Mouse (Mus musculus) left cerebral cortex, adult 8-10 months (tissue): ENCODE data around the gene Rnf130. TPM values are rescaled to one million over a fixed set of nuclear protein-coding genes. Genes with fewer than 3 reads are reported as not detected.

ENCODE experiments used
- DNase-seq, 2 experiments: peaks; one replicate each; pipeline ENCODE4 v3.0.0; 2022; ENCODE audit warnings: low spot score in 2 of 2
- total RNA-seq, 4 experiments: library from RNA; stranded (reverse); gene quantifications; 2 replicates each; pipeline ENCODE4 v1.2.4; 2022

The Rnf130 gene
- total RNA-seq, 4 experiments from 2014 or later, result 99.1 to 110 (median 102) TPM

DNA sequence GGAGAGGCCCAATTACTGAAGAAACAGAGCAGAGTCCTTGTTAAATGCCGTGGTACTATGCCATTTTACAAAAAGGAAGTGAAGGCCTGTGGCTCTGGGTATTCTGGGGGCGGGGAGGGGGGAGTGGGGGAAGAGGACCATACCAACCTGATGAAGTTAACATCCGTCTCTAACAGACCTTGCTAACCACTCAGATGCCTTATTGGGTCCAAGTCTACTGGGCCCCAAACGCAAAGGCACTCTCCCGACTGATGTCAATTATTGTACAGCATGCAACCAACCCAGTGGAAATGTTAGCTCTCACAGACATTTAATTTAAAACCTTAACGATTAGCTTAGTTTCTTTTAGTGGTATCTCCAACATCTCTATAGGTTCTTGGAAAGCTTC lies 707 bp upstream of the Rnf130 start:
- DNase-seq, result no peak

DNA sequence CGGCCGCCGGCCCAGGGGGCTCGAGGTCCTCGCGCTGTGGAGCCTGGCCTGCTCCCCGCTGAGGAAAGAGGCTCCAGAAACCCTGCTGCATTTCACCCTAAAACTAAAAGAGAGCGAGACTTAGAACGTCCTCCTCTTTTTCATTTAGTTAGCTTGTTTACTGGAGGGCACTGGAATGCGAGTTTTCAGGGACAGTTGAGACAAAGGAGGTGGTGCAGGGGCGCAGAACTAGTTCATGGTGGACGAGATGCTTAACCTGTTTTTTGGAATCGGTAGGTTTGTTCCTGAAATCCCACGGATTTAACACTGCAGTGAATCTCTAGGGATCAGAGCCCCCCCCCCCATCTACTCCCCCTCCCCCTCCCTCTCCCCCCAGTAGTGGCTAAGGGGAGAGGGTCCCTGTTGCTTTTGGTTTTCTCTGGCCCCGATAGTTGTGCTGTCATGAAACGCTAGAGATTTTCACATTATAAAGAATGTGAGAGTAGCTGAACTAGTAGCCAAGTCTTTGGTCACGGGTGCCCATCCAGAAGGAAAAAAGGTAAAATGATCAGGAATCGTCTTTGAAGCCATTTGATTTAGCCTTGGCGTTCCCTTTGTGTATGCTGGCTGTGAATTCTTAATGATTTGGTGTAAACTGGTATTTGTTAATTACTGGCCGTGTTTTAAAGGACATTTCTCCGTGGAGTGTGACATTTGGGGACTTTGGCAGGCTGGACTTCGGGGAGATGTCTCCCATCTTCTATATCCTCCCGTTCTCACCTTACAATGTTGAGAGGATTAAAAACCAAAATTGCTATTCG lies 775 bp downstream of the Rnf130 start:
- no peak for DNase-seq

DNA sequence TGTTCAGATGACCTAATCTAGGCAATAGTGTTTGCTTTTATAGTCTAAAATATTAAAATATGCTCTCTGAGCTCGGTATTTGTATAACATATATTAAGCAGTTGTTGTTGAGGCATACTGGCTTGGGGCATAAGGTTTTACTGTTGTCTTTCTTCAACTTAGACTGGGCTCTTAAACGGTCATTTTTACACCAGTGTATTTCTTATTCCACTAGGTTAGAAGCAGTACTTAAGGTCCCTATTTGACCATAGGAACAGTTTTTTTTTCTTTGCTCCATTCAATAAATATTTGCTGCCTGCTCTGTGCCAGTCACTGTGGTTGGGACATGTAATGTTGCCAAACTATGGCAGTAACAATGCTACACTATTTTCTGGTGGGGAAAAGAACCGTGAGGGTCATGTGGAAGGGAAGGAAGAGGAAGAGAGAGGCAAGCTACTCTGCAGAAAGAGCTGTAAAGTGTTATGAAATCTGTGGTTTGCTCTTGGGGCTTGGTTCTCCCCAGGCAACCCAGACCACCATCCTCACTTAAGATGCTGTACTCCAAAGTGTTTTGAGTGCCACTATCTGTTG lies 1.5 kb downstream of the Rnf130 start:
- no peak for DNase-seq

DNA sequence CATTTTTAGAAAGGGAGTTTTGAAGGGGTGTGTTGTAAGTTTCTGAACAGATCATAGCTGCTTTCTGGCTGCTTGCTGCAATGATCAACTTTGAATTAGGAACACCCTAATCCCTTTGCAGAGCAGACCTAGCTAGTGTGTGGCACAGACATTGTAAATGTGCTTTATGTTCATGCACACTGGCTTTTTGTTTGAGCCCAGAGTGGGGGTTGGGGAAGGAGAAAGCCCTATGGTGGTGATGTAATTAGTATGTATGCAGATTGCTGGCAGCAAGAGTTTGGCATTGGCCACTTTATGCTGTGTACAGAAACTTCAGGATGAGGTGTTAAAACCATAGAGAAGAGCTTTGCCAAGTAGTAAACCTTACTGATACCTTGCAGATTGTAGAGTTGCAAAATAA lies 3.3 kb downstream of the Rnf130 start:
- DNase-seq, result no peak

DNA sequence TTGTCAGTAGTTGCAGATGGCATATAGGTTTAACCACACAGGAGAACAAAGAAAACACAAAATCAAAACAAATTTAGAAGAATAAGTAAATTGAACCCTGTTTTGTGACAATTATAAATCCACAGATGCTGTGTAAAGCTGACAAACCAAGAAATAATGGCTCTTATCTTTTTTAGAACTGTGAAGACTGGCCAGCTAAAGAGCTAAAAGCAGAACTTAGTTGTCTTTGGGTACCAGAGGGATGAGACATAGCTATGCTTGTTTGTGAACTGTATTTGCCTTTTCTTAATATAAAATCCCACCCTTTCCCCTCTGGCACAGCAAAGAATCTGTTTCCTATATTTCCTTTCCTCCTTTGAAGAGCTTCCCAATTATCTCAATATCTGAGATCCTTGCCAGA lies 9.0 kb downstream of the Rnf130 start:
- no peak for DNase-seq

DNA sequence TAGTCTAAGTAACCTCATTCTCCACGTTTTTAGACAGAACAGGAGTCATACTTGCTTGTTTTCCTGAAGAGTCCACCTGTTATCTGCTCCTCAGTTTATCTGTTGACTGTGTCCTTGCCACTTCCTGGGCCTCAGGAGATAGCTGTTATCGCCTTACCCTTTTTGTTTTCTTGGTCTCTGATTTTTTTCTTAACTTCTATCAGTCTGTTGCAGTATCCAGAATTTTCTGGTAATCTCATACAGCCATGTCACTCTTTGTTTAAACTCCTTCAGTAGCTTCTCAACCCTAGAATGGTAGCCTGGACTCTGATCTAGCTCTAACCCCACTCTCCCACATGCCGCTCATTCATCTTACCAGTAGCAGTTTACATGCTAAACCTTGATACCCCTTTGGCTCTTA lies 10.6 kb downstream of the Rnf130 start:
- no peak for DNase-seq

DNA sequence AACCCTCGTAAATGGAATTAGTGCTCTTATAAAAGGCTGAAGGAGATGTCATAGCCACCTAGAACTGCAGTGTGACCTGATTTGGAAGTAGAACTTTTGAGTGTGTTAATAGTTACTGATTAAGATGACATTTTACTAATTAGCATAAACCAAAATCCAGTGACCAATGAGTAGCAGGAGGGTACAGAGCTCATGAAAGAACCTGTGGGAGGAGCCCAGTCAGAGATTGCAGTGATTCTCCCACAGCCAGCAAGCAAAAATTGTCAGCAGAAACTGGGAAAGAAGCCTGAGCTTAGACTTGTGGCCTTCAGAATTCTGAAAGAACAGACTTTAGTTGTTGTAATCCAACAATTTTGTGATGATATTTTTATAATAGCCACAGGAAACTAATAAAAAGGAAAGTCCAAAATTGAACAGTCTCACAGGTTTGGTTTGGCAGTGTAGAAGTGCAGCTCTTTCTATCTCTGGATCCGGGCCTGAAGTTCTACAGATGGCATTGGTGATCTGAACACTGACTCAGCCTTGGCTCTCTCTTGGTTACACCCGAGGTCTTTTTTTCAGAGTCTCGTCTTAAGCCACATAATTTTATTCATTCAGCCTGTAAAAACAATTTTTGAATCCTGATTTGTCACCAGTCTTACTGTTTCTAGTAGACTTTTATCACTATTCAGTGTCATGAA lies 11.8 kb downstream of the Rnf130 start:
- DNase-seq, result no peak

DNA sequence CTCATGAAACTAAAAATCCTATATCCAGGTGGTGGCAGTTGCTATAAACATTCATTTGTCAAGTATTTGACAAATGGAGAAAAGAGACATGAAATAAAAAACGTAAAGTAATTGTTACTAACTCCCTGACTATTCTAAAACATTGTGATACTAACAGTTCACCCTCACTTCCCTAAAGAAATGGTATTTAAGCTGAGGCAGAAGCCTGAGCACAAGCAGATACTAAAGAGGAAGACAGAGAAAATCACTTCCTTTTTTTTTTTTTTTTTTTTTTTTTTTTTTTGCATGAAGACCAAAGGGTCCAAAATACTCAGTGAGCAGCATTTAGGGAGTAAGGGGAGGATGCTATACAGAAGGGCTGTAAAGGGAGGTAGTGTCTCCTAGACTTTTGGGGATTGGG lies 13.6 kb downstream of the Rnf130 start:
- no peak for DNase-seq

DNA sequence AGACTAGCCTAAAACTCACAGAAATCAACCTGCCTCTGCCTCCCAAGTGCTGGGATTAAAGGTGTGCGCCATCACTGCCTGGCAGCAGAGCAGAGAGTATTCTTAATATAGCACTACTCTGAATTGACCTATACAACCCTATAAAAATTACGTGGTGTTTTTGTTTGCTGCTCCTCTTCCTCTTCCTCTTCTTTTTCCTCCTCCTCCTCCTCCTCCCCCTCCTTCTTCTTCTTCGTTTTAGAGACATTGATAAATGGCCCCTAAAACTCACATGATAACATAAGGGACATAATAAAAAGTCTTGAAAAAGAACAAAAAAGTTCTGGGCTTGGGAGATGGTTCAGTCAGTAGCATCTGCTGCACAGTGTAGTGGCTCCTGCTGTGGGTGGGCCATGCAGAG lies 16.0 kb downstream of the Rnf130 start:
- DNase-seq, result no peak

DNA sequence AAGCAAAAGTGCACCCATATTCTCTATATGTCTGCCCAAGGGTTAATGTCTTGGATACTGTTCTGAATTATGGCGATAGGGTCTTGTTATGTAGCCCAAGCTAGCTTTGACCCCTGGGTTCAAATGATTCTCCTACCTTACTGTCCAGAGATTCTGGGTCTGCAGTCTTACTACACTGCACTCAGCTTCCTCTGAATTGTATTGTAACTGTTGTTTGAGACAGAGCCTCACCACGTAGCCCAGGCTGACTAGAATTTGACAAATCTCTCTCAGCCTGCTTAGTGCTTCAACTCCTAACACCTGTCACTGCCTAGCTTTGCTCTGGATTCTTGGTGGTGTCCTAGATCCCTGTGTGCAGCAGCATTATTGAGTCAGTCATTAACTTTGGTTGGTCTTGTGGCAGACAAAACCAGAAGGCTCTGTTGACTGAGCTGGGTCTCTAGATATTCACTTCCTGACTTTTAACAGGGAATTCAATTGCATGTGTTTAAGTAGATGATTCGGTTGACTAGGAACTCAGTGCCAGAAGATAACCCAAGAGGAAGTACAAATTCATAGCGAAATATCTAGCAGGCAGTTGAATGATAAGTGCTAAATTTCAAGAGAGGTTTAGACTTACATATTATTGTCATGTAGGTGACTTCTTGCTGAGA lies 17.3 kb downstream of the Rnf130 start:
- no peak for DNase-seq

DNA sequence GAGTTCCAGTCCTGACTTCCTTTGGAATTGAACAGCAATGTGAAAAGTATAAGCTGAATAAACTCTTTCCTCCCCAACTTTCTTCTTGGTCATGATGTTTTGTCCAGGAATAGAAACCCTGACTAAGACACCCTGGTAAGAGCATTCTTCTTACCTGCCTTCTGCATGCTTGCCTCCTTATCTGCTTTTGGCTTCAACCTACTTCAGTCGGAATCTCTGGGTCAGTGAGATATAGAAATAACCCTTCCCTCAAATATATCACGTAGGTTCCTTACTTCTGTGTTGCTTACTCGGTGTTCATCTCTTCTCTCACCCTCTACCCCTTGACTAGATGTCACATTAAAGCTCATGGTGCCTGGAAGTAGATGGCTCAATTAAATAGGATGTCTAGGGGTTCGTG lies 19.3 kb downstream of the Rnf130 start:
- DNase-seq, result no peak

DNA sequence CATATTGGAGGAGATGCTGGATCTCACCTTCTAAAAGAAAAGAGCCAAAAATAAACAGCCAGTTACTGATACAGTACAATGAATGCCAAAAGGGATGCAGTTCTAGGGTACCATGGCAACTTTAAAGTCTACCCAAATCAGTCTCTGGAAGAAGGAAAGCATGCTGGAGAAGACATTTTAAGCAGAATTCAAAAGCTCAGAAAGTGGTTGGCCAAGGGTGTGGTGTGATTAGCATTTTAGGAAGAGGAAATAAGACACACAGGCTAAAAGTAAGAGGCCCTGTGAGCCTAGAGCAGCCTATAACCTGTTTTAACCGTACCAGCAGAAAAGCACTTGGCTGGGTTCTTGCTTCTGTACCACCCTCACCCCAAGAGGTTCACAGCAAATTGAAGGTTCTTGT lies 22.5 kb downstream of the Rnf130 start:
- no peak for DNase-seq

DNA sequence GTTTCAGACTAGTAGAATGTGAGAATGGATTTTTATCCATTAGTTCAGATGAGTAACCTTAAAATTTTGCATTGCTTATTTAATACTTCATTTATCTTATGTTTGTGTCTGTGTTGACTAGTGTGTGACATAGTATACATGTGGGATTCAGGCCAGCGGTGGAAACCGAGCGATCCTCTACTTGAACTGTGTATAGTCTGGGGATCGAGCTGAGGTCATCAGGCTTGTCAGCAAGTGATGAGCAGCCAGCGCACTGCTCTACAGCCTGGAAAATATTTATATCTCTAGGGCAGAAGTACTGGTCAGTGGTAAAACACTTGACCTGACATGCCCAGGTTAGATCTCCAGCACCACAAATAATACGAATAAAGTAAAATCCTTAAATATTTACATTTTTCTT lies 23.0 kb downstream of the Rnf130 start:
- DNase-seq, result no peak

DNA sequence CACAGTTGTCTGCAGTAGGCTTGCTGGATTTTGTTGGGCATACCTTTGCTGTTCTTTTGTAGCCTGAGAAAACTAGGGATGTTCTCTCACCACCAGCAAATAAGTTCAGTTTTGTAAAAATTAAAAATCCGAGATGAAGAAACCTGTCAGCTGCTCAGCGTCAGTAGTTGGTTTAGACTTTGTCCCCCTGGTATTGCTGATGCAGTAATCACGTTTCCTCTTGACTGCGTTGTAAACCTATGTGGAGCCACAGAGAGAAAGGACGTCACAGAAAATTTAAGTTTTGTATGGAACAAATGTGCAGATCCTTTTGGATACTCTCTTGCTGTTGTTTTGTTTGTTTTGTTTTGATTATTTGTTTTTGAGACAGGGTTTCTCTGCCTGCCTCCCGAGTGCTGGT lies 25.2 kb downstream of the Rnf130 start:
- DNase-seq, result no peak

DNA sequence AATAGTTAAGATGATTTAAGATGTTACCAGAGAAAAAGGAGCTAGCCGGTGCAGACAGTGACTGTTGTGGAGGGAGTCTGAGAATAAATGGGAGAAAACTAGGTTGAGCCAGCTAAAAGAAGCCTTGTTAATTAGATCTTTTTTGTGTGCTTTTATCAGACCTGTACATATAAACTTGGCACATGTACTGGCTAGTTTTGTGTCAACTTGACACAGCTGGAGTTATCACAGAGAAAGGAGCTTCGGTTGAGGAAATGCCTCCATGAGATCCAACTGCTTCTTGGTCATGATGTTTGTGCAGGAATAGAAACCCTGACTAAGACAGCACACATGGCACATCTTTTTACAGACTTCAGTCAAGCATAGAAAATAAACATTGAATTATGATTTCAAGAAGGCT lies 32.6 kb downstream of the Rnf130 start:
- no peak for DNase-seq

DNA sequence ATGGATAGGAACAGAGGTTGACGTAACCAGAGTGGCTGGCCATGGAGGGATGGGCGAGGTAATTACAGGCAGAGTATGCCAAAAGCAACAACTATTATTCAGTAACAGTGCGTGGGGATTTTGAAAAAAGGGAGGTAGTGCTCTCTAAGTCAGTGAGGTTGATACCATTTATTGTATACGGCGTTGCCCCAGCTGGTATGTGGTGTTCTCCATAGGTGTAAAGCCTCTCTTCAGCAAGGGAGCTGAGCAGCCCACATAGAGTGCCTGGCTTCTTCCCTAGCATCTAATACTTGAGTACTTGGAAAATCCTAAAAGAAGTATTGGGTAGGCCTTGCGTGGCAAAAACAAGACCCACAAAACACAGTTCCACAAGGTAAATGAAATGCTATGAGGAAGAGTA lies 33.1 kb downstream of the Rnf130 start:
- DNase-seq, result no peak

DNA sequence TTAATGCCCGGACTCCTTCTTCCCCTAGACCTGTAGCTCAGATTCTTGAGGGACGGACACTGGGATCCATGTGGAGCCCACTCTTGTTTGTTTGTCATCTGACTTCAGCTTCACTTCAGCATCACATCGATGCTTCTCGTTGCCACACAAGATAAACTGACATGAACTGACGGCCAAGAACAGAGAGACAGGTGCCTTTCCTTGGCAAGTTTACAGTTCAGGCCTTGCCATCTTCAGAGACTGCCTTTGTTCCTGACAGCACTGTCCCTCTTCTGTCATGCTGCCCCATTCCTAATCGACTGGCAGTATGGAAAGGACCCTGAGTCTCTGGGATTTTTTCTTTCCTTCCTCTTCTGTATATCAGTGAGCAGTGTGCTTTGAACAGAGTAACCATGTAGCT lies 33.9 kb downstream of the Rnf130 start:
- DNase-seq, result no peak

DNA sequence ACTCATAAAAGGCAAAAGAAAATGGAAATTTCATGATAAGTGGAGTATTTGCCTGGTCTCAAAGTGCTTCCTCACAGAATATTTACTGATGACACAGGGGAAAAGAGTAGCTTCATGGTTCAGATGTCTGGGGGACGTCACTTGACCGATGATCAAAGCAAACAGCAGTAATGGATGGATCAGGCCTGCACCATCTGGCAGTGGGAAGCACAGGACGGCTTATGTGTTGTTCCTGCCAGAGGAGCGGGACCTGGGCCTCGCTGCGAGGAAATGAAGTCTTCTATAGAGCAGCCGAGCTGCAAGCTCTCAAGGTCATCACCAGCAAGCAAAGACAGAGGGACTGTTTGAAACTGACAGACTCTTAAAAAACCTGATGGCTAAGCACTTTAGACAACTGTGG lies 37.0 kb downstream of the Rnf130 start:
- no peak for DNase-seq

DNA sequence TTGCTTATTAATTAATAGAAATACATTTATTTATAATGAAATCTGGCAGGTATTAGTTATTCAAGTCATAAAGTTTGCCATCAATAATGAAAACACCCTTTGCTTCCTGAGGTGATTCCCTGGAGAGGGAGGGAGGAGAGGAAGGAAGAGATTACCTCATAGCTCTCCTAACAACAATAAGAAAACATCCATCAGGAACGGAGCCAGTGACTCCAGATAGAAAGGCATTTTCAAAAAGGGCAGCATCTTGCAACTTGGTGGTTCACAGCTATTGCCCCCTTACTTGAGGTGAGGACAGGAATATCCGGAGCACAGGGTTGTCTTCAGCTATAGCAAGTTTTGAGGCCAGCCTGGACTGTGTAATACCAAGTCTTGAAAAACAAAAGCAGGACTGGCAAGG lies 40.9 kb downstream of the Rnf130 start:
- no peak for DNase-seq

DNA sequence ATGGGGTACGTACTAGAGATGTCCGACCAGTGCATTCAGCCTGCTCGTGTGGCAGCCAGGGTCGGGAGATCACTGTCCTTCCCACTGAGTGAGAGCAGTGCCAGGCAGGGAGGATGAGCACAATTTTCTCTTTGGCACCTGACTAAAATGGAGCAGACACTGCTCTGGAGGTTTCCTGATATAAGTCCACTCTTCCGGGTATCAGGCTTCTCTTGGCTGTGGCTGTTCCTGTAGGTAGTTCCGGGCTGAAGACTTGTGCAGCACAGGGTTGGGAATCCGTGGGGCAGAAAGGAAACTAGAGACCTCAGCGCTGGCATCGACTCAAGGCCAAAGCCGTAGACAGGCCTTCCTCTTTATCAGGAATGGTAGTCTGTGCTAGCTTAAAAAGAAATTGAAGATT lies 48.7 kb downstream of the Rnf130 start:
- no peak for DNase-seq

DNA sequence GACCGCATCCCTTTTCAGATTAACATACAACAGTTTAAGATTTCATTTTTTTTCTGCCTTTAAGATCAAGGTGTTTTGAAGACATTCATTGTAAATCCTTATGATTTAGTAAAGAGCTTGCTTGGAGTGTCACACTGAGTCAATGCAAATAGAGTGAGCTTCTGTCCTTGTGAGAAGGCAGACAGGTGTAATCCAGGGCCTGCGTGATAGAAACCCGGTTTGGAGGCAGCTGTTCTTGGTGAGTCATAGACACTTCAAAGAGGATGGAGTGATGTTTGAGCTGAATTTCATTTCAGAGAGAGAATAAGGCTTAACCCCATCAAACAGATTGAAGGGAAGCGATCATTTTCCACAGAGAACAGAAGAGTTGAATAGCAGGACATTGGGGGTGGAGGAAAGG lies 51.6 kb downstream of the Rnf130 start:
- no peak for DNase-seq
